Mouse (Mus musculus): ENCODE measurements around the gene Gm9936. TPM values are rescaled to one million over a fixed set of nuclear protein-coding genes. Genes with fewer than 3 reads are reported as not detected.
"Not testable (repeated sequence)": the region's sequence is repeated elsewhere in the genome, so short reads cannot be mapped to it uniquely, and the experiment has no call there.

Gm9936 gene
- polyA plus RNA-seq, 1 experiment from 2014 or later: not detected

DNA sequence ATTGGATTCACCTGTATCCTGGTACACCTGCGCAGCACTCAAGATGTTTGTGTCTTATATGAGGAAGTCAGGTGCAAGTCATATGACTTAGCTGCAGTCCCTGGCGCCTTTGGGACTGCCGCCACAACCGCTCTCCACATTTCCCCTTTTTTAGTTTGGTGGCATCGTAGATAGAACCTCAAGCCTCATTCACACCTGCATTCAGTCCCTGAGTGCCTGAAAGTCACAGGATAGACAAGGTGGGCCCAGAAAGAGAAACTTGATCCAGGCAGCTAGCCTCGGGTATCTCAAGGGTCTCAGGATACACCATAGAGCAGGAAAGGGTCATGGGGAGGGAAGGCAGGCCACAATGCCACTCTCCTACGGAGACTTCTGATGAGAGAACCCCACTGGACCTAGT is 23.8 kb upstream of the Gm9936 start:
- not testable (repeated sequence) for ATAC-seq (replicated peaks; ENCODE audit: insufficient number of reproducible peaks, low FRiP score, low TSS enrichment); H3K36me3 ChIP-seq (ENCODE audit: control insufficient read depth, insufficient read depth, low read length); H3K9me3 ChIP-seq (replicated peaks; ENCODE audit: control insufficient read depth, low read length); H3K9ac ChIP-seq (ENCODE audit: low read depth, low read length); H3K4me1 ChIP-seq (ENCODE audit: control insufficient read depth, insufficient read depth, low read length); H3K4me2 ChIP-seq; H3K27ac ChIP-seq (ENCODE audit: low read depth, low read length); H3K4me3 ChIP-seq (ENCODE audit: low read depth, low read length); H3K27me3 ChIP-seq (ENCODE audit: control insufficient read depth, insufficient read depth, low read length)
- WGBS (ENCODE audit: insufficient replicate concordance): 75% methylated on average over 6 of the region's 7 CpGs

DNA sequence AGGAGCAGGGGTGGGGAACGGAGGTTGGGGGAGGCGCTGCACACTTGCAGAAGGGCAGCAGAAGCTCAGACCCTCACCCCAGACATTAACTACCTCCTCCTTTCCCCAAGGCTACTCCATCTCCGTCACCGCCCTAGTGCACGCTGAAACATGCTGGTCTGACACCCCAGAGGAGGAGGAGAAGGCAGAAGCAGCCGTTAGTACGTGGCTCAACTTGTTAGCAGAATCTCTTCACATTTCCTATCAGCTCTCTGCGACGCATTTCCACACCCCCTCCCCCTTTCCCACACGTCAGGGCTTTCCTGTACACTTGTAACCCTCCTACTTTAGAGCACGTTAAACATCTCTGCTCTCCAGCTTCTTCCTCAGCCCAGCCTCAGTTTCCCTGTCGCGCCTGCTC is 20.9 kb upstream of the Gm9936 start:
- Histone ChIP-seq H3K27ac (ENCODE audit: low read depth, low read length) (no peak overlapping the region), H3K36me3 (ENCODE audit: control insufficient read depth, insufficient read depth, low read length) (no peaks in the 10 kb centered on the region), H3K27me3 (ENCODE audit: control insufficient read depth, insufficient read depth, low read length) (peaks cover 7% of the 10 kb centered on the region; the same call in 1 of the 2 replicates), H3K9ac (ENCODE audit: low read depth, low read length) (no peak overlapping the region), H3K4me1 (ENCODE audit: control insufficient read depth, insufficient read depth, low read length) (no peaks in the 10 kb centered on the region), H3K4me2 (no peak overlapping the region), H3K9me3 (replicated peaks; ENCODE audit: control insufficient read depth, low read length) (no peaks in the 10 kb centered on the region), H3K4me3 (ENCODE audit: low read depth, low read length) (no peak overlapping the region)
- no peak for ATAC-seq (replicated peaks; ENCODE audit: insufficient number of reproducible peaks, low FRiP score, low TSS enrichment)
- 41% methylated on average over 13 of the region's 13 CpGs for WGBS (ENCODE audit: insufficient replicate concordance)

DNA sequence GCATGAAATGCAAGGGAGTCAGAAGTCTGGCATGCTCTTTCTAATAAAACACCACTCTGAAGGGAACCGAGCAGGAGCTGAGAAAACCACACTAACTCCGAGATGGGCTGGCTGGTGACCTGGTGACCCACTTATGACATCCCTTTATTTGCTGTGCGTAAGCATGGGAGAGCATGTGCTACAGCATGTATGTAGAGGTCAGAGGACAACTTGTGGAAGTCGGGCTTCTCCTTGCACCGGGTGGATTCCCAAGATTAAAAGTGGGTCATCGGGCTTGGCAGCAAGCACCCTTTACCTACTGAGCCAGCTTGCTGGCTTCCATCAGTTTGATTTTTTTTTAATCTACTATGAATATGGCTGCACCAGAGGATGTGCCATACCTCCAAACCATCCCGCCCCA is 19.0 kb upstream of the Gm9936 start:
- 73% methylated on average over 7 of the region's 7 CpGs for WGBS (ENCODE audit: insufficient replicate concordance)
- Histone ChIP-seq H3K27ac (ENCODE audit: low read depth, low read length) (no peak overlapping the region), H3K4me2 (no peak overlapping the region), H3K4me3 (ENCODE audit: low read depth, low read length) (no peak overlapping the region), H3K36me3 (ENCODE audit: control insufficient read depth, insufficient read depth, low read length) (no peaks in the 10 kb centered on the region), H3K9me3 (replicated peaks; ENCODE audit: control insufficient read depth, low read length) (no peaks in the 10 kb centered on the region), H3K4me1 (ENCODE audit: control insufficient read depth, insufficient read depth, low read length) (no peaks in the 10 kb centered on the region), H3K27me3 (ENCODE audit: control insufficient read depth, insufficient read depth, low read length) (peaks cover 5% of the 10 kb centered on the region; the same call in 1 of the 2 replicates), H3K9ac (ENCODE audit: low read depth, low read length) (no peak overlapping the region)
- no peak for ATAC-seq (replicated peaks; ENCODE audit: insufficient number of reproducible peaks, low FRiP score, low TSS enrichment)

DNA sequence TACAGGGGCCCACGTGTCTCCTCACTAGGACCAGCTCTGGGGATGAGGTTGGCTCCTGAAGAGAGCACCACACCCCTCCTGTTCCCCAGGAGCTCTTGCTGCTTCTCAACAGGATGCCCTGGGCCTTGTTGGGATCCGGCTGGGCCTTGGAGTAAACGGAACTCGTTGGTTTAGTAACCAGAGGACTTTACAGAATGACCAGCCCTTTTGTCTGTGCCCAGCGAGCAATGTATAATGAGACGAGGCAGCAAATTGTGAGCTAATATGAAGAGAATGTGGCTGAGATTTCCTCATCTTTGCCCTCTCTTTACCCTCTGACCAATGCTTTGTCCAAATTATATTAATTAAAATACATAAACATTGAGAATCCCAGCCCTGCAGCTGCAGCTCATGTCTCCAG is 17.8 kb upstream of the Gm9936 start:
- H3K4me1 ChIP-seq (ENCODE audit: control insufficient read depth, insufficient read depth, low read length): no peaks in the 10 kb centered on the region
- no peak overlapping the region for H3K4me3 ChIP-seq (ENCODE audit: low read depth, low read length)
- H3K9ac ChIP-seq (ENCODE audit: low read depth, low read length): no peak overlapping the region
- no peaks in the 10 kb centered on the region for H3K9me3 ChIP-seq (replicated peaks; ENCODE audit: control insufficient read depth, low read length)
- WGBS (ENCODE audit: insufficient replicate concordance): 55% methylated on average over 6 of the region's 6 CpGs
- H3K4me2 ChIP-seq: no peak overlapping the region
- peaks cover 3% of the 10 kb centered on the region; the same call in 1 of the 2 replicates for H3K27me3 ChIP-seq (ENCODE audit: control insufficient read depth, insufficient read depth, low read length)
- no peak overlapping the region for H3K27ac ChIP-seq (ENCODE audit: low read depth, low read length)
- ATAC-seq (replicated peaks; ENCODE audit: insufficient number of reproducible peaks, low FRiP score, low TSS enrichment): no peak
- no peaks in the 10 kb centered on the region for H3K36me3 ChIP-seq (ENCODE audit: control insufficient read depth, insufficient read depth, low read length)

DNA sequence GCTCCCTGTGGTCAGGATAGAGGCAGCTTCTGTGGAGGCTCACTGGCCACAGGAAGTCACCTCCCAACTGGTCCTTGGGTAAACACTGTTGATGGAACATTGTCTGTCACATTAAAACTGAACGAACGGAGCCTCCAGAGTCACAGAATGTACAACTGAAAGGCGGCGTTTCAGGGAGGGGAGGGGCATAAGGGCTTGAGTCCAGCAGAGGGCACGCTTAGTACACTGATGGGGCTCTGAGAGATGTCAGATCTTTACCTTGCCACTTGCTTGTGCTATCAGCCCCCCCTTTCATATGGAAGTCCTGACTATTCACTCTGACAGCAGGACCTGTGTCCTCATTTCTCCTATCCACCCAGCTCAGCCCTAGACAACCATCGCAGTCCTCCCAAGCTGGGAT is 17.4 kb upstream of the Gm9936 start:
- WGBS (ENCODE audit: insufficient replicate concordance): 41% methylated on average over 6 of the region's 6 CpGs
- Histone ChIP-seq H3K4me3 (ENCODE audit: low read depth, low read length) (no peak overlapping the region), H3K4me1 (ENCODE audit: control insufficient read depth, insufficient read depth, low read length) (no peaks in the 10 kb centered on the region), H3K4me2 (peak overlapping the region; percentile 25; the same call in 1 of the 2 replicates), H3K9ac (ENCODE audit: low read depth, low read length) (no peak overlapping the region), H3K36me3 (ENCODE audit: control insufficient read depth, insufficient read depth, low read length) (no peaks in the 10 kb centered on the region), H3K9me3 (replicated peaks; ENCODE audit: control insufficient read depth, low read length) (no peaks in the 10 kb centered on the region), H3K27ac (ENCODE audit: low read depth, low read length) (no peak overlapping the region), H3K27me3 (ENCODE audit: control insufficient read depth, insufficient read depth, low read length) (peaks cover 3% of the 10 kb centered on the region; the same call in 1 of the 2 replicates)
- ATAC-seq (replicated peaks; ENCODE audit: insufficient number of reproducible peaks, low FRiP score, low TSS enrichment): no peak

DNA sequence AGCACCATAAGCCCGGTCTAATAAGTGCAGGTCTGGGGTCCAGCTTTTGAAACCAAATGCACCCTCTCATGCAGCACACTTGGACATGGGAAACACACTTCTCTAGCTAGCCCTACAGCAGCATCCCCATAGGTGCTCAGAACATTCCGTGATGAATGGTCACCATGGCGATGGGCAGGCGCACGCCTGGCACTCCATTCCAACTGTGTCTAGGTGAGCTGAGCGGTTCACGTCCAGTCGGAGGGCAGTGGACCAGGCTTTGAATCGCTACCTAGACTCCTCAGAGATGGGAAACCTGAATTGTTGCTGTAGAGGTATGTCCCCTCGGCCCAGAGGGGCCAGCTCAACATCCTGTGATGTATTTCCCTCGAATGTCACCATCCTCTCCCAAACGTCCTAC is 6.8 kb upstream of the Gm9936 start:
- no peaks in the 10 kb centered on the region for H3K36me3 ChIP-seq (ENCODE audit: control insufficient read depth, insufficient read depth, low read length)
- H3K27me3 ChIP-seq (ENCODE audit: control insufficient read depth, insufficient read depth, low read length): peaks cover 3% of the 10 kb centered on the region
- H3K9me3 ChIP-seq (replicated peaks; ENCODE audit: control insufficient read depth, low read length): peaks cover 12% of the 10 kb centered on the region
- ATAC-seq (replicated peaks; ENCODE audit: insufficient number of reproducible peaks, low FRiP score, low TSS enrichment): no peak
- H3K4me2 ChIP-seq: no peak overlapping the region
- H3K4me1 ChIP-seq (ENCODE audit: control insufficient read depth, insufficient read depth, low read length): no peaks in the 10 kb centered on the region
- no peak overlapping the region for H3K9ac ChIP-seq (ENCODE audit: low read depth, low read length)
- no peak overlapping the region for H3K27ac ChIP-seq (ENCODE audit: low read depth, low read length)
- H3K4me3 ChIP-seq (ENCODE audit: low read depth, low read length): no peak overlapping the region
- 85% methylated on average over 12 of the region's 12 CpGs for WGBS (ENCODE audit: insufficient replicate concordance)

DNA sequence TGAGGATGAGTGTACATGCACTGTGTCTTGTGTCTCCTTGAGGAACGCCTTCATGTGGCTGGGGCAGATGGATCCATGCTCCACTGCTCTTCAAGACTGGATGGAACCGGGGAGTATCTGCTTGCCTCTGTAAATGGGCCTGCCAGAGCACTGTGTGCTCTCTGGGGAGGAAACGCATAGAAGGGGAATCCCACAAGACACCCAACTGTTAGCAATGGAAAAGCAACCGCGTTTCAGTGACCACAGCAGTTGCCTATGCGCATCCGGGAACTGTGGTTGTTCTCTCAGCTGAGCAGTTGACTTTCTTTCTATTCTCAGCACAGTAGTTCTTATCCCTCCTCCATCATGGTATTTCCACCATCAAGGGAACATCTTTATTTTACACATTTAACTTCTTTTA is 6.3 kb upstream of the Gm9936 start:
- H3K27me3 ChIP-seq (ENCODE audit: control insufficient read depth, insufficient read depth, low read length): peaks cover 7% of the 10 kb centered on the region
- H3K27ac ChIP-seq (ENCODE audit: low read depth, low read length): no peak overlapping the region
- WGBS (ENCODE audit: insufficient replicate concordance): 74% methylated on average over 7 of the region's 7 CpGs
- no peaks in the 10 kb centered on the region for H3K36me3 ChIP-seq (ENCODE audit: control insufficient read depth, insufficient read depth, low read length)
- H3K9ac ChIP-seq (ENCODE audit: low read depth, low read length): no peak overlapping the region
- H3K9me3 ChIP-seq (replicated peaks; ENCODE audit: control insufficient read depth, low read length): peaks cover 12% of the 10 kb centered on the region
- no peak overlapping the region for H3K4me2 ChIP-seq
- no peaks in the 10 kb centered on the region for H3K4me1 ChIP-seq (ENCODE audit: control insufficient read depth, insufficient read depth, low read length)
- no peak for ATAC-seq (replicated peaks; ENCODE audit: insufficient number of reproducible peaks, low FRiP score, low TSS enrichment)
- H3K4me3 ChIP-seq (ENCODE audit: low read depth, low read length): no peak overlapping the region

DNA sequence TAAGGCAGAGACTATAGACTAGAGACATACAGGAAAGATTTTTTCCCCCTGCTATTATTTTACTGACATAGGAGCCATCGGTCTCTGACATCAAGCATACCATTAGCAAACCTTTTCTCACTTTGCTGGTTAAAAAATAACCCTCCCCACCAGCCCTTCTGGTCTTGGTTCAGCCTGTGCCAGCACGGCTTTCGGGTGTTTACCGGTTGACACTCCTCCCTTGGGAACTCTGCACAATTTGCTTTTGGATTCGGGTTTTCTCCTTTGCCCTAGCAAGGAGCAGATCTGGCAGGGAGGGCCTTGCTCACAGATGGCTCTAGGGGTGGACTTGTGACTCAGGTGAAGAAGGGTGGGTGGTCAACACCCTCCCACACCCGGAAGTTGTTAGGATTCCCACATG is 3.2 kb upstream of the Gm9936 start:
- H3K36me3 ChIP-seq (ENCODE audit: control insufficient read depth, insufficient read depth, low read length): no peaks in the 10 kb centered on the region
- peaks cover 2% of the 10 kb centered on the region; the same call in 1 of the 2 replicates for H3K4me1 ChIP-seq (ENCODE audit: control insufficient read depth, insufficient read depth, low read length)
- WGBS (ENCODE audit: insufficient replicate concordance): 68% methylated on average over 6 of the region's 6 CpGs
- H3K27me3 ChIP-seq (ENCODE audit: control insufficient read depth, insufficient read depth, low read length): peaks cover 16% of the 10 kb centered on the region
- H3K9ac ChIP-seq (ENCODE audit: low read depth, low read length): no peak overlapping the region
- no peak overlapping the region for H3K4me3 ChIP-seq (ENCODE audit: low read depth, low read length)
- no peaks in the 10 kb centered on the region for H3K9me3 ChIP-seq (replicated peaks; ENCODE audit: control insufficient read depth, low read length)
- ATAC-seq (replicated peaks; ENCODE audit: insufficient number of reproducible peaks, low FRiP score, low TSS enrichment): no peak
- H3K4me2 ChIP-seq: no peak overlapping the region
- no peak overlapping the region for H3K27ac ChIP-seq (ENCODE audit: low read depth, low read length)

DNA sequence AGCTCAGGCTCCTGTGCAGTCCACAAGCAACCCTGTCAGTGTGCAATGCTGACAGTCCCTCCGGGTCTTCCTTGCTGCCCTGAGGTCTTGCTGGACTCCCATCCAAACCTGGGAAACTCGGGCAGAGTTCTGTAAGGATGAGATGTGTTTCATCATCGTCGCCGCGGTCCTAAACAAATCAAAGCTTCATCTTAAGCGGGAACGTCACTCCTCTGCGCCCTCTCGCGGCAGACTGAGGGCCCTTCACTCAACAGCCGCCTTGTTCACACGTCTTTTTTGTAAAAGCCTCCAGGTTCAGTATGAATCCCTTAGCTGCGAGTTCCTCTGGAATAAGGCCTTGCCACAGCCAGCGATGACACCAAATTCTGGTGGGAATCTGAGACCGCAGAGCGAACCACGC is 771 bp upstream of the Gm9936 start:
- ATAC-seq (replicated peaks; ENCODE audit: insufficient number of reproducible peaks, low FRiP score, low TSS enrichment): no peak
- WGBS (ENCODE audit: insufficient replicate concordance): 6% methylated on average over 18 of the region's 18 CpGs
- H3K27me3 ChIP-seq (ENCODE audit: control insufficient read depth, insufficient read depth, low read length): peaks cover 19% of the 10 kb centered on the region
- peak overlapping the region; percentile 26 for H3K4me3 ChIP-seq (ENCODE audit: low read depth, low read length)
- no peaks in the 10 kb centered on the region for H3K9me3 ChIP-seq (replicated peaks; ENCODE audit: control insufficient read depth, low read length)
- no peaks in the 10 kb centered on the region for H3K36me3 ChIP-seq (ENCODE audit: control insufficient read depth, insufficient read depth, low read length)
- peaks cover 2% of the 10 kb centered on the region; the same call in 1 of the 2 replicates for H3K4me1 ChIP-seq (ENCODE audit: control insufficient read depth, insufficient read depth, low read length)
- no peak overlapping the region for H3K27ac ChIP-seq (ENCODE audit: low read depth, low read length)
- peak overlapping the region; percentile 58 for H3K4me2 ChIP-seq
- no peak overlapping the region for H3K9ac ChIP-seq (ENCODE audit: low read depth, low read length)

Data from heart, embryonic 11.5 days (tissue).